Mouse (Mus musculus) adrenal gland, adult 8-10 months (tissue): ENCODE results near the gene Actr3b. TPM values are rescaled to one million over a fixed set of nuclear protein-coding genes. Genes with fewer than 3 reads are reported as not detected.
"Not testable (repeated sequence)": the region's sequence is repeated elsewhere in the genome, so short reads cannot be mapped to it uniquely, and the experiment has no call there.

Experiments
- DNase-seq: peaks from one replicate; pipeline ENCODE4 v3.0.0; 2022
- total RNA-seq, 4 experiments: library from RNA; stranded (reverse); gene quantifications; 2 replicates each; pipeline ENCODE4 v1.2.4; 2022

Gene Actr3b
- total RNA-seq: 10 to 100 TPM; 11.1 to 13.8 (median 12.3) TPM

DNA sequence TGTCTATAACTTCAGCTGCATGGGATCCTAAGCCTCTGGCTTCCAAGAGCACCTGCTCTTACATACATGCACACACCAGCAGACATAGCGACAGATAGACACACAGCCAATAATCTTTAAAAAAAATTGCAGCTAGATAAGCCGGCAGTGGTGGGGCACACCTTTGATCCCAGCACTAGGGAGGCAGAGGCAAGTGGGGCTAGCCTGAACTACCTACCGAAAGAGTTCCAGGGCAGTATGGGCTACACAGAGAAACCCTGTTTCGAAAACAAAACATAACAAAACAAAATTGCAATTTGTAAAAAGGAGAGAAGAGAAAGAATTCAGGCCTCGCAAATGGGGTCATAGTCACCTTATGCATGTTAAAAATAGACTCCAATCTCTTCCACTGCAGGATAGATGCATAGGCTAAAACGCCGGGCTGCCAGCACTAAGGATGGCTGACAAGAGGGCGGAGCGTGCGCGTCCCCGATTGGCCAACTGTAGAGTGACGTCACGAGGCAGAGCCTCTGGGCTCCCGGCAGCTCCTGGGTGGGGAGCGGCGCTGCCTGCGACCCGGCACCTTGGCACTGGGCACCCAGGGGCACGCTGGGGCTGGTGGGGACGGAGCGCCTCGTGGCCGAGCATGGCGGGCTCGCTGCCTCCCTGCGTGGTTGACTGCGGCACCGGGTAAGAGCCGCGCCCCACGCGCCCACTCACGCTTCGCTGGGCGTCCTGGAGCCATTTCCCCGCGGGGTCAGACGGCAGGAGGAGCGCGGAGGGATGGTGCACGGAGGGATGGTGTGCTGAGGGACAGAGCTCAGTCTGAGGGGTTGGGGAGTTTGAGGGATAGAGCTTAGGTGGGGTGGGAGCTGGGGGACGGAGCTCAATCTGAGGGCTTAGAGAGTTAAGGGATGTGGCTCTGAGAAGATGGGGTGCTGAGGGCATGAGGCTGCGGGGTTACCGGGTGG is at the start of gene Actr3b:
Gene Actr3b (plus strand): TSS at position 538 of the 950 bp plus-strand sequence.
- peak; percentile 88 for DNase-seq

DNA sequence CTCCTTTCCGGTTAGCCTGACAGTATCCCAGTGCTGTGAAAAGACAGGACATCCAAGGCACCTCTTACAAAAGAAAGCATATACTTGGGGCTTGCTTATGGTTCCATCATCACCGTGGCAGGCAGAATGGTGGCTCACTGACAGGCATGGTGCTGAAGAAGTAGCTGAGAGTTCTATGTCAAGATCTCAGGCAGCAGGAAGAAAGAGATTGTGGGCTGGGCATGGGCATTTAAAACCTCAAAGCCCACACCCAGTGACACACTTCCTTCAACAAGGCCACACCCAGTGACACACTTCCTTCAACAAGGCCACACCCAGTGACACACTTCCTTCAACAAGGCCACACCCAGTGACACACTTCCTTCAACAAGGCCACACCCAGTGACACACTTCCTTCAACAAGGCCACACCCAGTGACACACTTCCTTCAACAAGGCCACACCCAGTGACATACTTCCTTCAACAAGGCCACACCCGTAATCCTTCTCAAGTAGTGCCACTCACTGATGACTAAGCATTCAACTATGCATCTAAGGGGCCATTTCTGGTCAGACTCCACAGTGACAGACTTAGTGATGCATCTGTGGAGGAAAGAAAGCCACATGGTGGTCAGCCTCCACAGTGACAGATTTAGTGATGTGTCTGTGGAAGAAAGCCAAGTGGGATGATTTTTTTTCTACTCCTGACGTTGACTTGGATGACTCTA is 46.6 kb upstream of the Actr3b start:
- not testable (repeated sequence) for DNase-seq

- no peak for DNase-seq
Measured at GRCm38 (mm10) chr5:25719390-25719789, 40.4 kb upstream of the Actr3b start.

DNA sequence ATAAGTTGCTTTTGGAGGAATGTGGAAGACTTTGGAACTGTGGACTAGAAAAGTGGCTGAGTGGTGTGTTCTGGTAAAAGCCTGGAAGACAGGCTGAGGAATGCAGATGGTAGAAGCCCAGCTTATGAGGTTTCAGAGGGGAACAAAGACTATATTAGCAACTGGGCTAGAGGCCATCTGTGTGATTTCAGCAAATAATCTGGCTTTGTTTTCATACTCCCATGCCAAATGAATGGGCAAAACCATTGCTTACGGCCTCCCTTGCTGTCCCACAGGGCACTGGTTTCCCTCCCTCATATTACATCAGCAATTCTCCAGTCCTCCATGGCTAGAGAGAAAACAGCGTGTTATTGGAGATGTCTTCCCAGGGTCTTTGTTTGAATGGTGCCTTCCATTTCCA is 36.8 kb upstream of the Actr3b start:
- no peak for DNase-seq

DNA sequence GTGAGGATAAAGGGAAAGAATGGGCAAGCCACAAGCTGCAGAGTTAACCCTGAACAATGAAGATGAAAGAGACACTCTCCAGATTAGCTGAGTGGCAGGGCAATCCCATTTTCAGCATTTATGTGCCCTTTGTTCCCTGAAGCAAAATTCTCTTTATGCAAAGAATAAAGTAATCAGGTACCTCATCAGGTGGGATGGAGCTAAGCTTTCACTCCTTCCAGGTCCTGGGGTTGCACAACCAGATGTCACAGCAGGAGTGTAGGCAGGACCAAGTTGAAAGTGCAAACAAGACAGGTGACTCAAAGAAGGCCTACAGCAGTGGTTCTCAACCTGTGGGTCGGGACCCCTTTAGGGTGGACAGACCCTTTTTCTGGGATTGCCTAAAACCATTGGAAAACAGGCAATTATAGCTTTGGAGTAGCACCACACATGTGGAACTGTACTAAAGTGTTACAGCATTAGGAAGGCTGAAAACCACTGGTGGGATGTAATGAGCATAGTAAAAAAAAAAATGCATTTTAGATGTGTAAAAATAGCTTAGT is 35.6 kb upstream of the Actr3b start:
- no peak for DNase-seq

DNA sequence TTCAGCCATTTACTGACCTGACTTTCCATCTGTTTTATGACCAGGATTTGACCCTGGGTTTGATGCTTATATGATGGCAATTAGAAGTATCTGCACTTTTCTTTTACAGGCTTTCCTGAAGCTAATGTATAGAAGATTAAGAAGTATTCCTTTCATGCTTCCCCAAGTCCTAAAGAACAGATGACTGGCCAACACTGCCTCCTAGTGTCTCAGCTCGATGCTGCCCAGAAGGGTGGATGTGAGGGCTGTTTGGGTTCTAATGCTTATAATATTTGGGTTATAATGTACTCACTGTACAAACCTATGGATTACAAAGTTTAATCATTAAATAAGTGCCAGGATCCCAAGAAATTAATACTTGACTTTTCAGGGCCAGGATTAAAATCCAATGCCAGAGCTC is 25.5 kb upstream of the Actr3b start:
- no peak for DNase-seq

DNA sequence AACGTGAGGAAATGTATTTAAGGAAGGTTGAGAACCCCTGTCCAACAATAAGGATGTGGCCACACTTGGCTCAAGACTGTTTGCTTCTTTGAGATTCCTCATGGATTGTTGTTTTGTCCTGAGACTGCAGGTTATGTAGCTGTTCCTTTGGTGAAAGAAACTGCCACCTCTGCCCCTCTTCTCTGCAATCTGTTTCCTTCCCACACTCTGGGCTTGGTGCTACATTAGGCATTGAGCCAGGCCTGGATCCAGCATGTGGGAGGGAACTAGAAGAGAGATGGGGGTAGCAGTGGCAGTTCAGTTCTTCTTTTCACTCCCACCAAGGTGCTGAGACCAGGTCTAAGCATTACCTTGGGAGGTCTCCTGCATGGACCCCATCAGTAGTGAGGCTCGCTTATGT is 23.9 kb upstream of the Actr3b start:
- DNase-seq: no peak

DNA sequence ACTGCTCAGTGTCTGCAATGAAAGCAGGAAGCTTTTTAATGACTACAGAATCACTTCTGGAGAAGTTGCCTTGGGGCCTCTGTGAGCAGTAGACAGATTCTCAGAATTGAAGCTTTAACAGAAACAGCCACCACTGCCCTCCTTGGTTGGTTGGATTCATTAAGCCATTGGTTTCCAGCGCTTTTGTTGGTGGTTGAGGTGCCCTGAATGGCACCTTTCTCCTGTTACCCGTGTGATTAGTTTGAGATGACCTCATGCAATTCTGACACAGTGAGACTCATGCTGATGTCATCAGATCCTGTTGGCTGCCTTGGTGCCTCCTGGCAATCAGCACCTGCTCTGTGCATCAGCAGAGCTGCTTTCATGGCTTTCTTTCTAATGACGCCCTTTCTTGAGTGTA is 21.3 kb upstream of the Actr3b start:
- DNase-seq: no peak

DNA sequence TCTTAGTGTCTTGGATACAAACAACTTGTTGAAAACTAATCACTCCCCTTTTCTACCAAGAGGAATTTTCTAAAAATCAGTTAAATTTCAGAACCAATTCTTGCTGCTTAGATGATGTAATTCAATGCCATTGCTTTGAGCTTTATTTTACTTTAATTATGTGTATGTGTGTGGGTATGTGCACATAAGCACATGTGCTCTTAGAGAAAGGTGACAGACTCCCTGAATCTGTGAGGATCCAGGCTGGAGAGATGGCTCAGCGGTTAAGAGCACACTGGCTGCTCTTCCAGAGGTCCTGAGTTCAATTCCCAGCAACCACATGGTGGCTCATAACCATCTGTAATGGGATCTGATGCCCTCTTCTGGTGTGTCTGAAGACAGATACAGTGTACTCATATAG is 20.9 kb upstream of the Actr3b start:
- DNase-seq: not testable (repeated sequence)

DNA sequence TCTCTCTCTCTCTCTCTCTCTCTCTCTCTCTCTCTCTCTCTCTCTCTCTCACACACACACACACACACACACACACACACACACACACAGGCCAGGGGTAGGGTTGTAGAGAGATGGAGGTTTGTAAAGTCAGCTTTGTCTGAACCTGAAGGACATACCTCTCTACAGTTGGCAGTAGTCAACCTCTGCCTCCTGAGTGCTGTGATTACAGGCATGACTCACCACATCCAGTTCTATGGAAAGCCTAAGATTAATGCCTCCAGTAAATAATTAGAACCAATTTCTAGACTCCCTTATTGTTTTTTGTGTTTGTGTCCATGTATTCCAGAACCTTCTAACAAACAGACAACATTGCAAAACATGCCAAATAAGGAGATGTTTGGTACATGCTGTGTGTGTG is 11.9 kb upstream of the Actr3b start:
- DNase-seq: no peak

- no peak for DNase-seq
Measured at GRCm38 (mm10) chr5:25748613-25749012, 11.2 kb upstream of the Actr3b start.

DNA sequence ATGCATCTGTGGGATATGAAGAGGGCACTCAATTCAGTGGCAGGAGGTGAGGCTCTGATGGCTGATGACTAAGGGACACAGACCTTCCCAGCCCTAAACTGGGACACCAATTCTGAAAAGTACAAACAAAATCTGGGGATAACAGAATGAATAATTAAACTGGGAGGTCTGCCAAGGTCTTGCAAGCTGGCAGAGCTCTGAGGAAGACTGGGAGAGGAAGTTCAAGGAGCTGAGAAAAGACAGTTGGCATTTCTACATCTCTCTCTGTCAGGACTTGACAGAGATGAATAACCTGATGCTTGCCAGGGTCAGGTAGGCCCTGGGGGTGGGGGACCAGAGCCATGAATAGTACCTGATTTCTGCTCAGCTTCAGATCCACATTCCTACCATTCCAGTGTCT is 8.2 kb upstream of the Actr3b start:
- DNase-seq: peak; percentile 80

DNA sequence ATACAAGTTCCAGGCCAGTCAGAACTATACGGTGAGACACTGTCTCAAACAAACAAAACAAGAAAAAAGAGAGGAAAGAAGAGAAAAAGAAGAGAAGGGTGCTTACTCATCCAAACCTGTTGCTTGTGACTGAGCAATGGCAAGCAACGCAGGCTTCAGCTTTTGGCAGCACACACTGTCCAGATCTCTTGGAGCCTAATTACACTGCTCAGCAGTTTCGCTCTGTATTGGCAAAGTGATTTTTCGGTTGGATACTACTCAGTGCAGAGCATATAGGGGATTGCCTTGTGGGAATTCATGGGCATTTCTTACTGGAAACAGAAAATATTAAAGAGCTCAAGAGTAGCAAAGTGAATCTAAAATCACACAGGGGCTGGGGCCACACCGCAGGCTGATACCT is 6.9 kb upstream of the Actr3b start:
- no peak for DNase-seq

DNA sequence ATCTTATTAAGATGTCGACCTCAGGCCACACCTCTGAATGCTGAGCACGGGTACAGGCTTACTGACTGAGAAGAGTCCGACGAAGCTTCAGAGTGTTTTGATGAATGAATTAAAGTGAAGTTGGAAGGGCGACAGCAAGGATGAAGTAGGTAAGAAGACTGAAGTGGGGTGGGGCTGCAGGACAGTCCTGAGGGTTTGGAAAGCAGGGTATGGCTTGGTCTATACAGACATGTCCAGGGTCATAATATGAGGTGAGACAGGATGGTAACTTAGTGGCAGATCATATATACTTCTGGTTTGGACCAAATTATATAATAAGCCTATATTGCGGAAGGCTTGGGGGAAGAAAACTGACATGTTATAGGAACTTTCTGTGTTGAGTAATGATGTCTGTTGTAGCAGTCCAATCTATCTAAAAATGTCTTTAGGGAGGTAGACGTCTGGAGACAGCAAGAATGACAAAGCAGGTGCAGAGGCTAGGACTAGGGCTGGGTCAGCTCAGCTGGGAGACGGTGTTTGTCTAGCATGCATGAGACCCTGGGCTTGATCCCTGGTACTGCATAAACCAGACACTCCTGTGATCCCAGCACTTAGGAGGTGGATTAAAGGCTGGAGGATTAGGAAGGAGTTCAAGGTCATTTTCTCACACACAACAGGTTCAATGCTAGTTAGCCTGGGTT is 6.1 kb upstream of the Actr3b start:
- no peak for DNase-seq

GRCm38 (mm10) chr5:25754236-25754766 is 5.5 kb upstream of the Actr3b start:
- peak; percentile 46 for DNase-seq

- no peak for DNase-seq
Measured at GRCm38 (mm10) chr5:25760410-25760832, 624 bp downstream of the Actr3b start.

GRCm38 (mm10) chr5:25760871-25761270 is 1.1 kb downstream of the Actr3b start:
- DNase-seq: no peak

- no peak for DNase-seq
Measured at GRCm38 (mm10) chr5:25761850-25762249, 2.1 kb downstream of the Actr3b start.

DNA sequence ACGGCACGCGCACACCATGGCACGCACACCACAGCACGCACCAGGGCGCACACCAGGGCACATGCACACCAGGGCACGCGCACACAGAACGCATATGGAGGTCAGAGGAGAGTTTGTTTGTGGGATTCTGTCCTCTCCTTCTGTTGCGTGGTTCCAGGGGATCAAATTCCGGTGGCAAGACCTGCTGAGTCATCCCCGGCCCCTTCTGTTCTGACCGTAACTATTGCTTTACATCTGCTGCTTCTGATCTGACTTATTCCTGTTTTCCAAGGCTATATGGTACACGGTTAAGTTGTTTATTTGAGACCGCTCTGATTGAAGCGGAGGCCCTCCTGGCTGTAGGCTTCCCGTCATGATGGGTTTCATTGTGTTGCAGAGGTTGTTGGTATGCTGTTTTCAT is 9.2 kb downstream of the Actr3b start:
- no peak for DNase-seq

GRCm38 (mm10) chr5:25769406-25769805 is 9.6 kb downstream of the Actr3b start:
- no peak for DNase-seq

- DNase-seq: no peak
Measured at GRCm38 (mm10) chr5:25772456-25772855, 12.7 kb downstream of the Actr3b start.
